Mouse (Mus musculus) cerebellum, adult 2 months (tissue): ENCODE results near the gene Rbck1.

Experiments used
- CTCF ChIP-seq: fragments of 200-500 bp; IDR thresholded peaks from 2 replicates; pipeline ENCODE4 v1.5.1; 2011; ENCODE audit warnings: low read depth, mild to moderate bottlenecking, control low read depth, low read length, moderate library complexity, borderline replicate concordance; ENCODE audit not compliant: insufficient read depth
- POLR2A ChIP-seq: fragments of 200-500 bp; IDR thresholded peaks from 2 replicates; pipeline ENCODE4 v1.6.1; 2011; ENCODE audit warnings: low read length, control low read depth, borderline replicate concordance; ENCODE audit not compliant: insufficient read depth

DNA sequence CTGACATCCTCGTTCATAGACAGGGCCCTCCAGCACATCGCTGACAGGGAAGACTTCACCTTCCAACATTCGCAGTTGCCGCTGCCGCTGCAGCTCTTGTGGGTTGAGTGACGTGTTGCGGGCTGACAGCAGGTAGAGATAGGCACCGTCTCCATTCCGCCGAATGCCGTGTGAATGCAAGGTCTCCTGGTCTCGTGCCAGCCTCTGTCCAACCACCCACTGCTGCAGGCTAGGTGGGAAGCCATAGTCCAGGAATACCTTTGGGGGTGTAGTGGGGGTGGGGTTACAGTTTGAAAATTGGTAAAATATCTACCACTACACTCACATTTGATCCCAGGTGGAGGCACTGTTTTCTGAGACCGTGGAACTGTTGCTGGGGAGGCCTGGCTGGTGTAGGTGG lies 6.3 kb downstream of the Rbck1 start:
- TF ChIP-seq CTCF: no peak
- no peak for TF ChIP-seq POLR2A
